Mouse (Mus musculus) intestine, embryonic 16.5 days (tissue): Measurements from ENCODE around the gene Gm20388. TPM values are rescaled to one million over a fixed set of nuclear protein-coding genes. Genes with fewer than 3 reads are reported as not detected.
"Not testable (repeated sequence)": the region's sequence is repeated elsewhere in the genome, so short reads cannot be mapped to it uniquely, and the experiment has no call there.

Experiments used
- ATAC-seq: fragments of 200-750 bp; cut with Nextera tagmentation; 2 replicates; pipeline ENCODE4 v1.8.0; 2017; ENCODE audit warnings: moderate TSS enrichment, moderate library complexity
- H3K27ac ChIP-seq: fragments of 300-500 bp; sonication (generic); 2 replicates; pipeline ENCODE4 v1.5.1; 2014; ENCODE audit warnings: mild to moderate bottlenecking, low read length
- H3K27me3 ChIP-seq: fragments of 300-500 bp; sonication (generic); replicated peaks from 2 replicates; pipeline ENCODE4 v1.6.1; 2014; ENCODE audit warnings: low read length, control low read depth, mixed read lengths; ENCODE audit not compliant: control insufficient read depth, insufficient read depth
- H3K36me3 ChIP-seq: fragments of 300-500 bp; sonication (generic); 2 replicates; pipeline ENCODE4 v1.6.1; 2014; ENCODE audit warnings: low read length, control low read depth; ENCODE audit not compliant: control insufficient read depth, insufficient read depth
- H3K4me1 ChIP-seq: fragments of 300-500 bp; sonication (generic); 2 replicates; pipeline ENCODE4 v1.6.1; 2014; ENCODE audit warnings: low read length, control low read depth, mixed read lengths; ENCODE audit not compliant: control insufficient read depth, insufficient read depth
- H3K4me2 ChIP-seq: fragments of 300-500 bp; sonication (generic); 2 replicates; pipeline ENCODE4 v1.6.1; 2014; ENCODE audit warnings: low read depth, low read length, control low read depth
- H3K4me3 ChIP-seq: fragments of 300-500 bp; sonication (generic); 2 replicates; pipeline ENCODE4 v1.5.1; 2014; ENCODE audit warnings: mild to moderate bottlenecking, low read length
- H3K9ac ChIP-seq: fragments of 300-500 bp; sonication (generic); 2 replicates; pipeline ENCODE4 v1.6.1; 2014; ENCODE audit warnings: low read depth, low read length
- H3K9me3 ChIP-seq: fragments of 300-500 bp; sonication (generic); 2 replicates; pipeline ENCODE4 v1.6.1; 2016; ENCODE audit warnings: low read length, control low read depth; ENCODE audit not compliant: control insufficient read depth
- WGBS: fragments of 180-500 bp; shearing (Covaris S2); extraction: QIAGEN DNeasy Blood & Tissue Kit; methylation state at CpG from one replicate; pipeline ENCODE4 v1.1.7; 2014; 5-methylcytosine and 5-hydroxymethylcytosine counted together
- polyA plus RNA-seq: library from polyadenylated mRNA; unstranded; fragments of >200 nt; fragmentation: Nextera tagmentation; extraction: Ambion mirVana; gene quantifications from 2 replicates; pipeline ENCODE4 v1.2.1, GENCODE M21; 2015

Gm20388 gene
- polyA plus RNA-seq, 1 experiment from 2014 or later = 5.8 TPM

GRCm38 (mm10) chr8:120364093-120364725 lies 453.6 kb downstream of the Gm20388 start:
- Histone ChIP-seq H3K4me1 (peaks cover 46% of the 10 kb centered on the region), H3K4me3 (no peak overlapping the region), H3K27ac (0 out of 2 replicates have a peak overlapping the region, but pooled peaks have one; percentile 23), H3K4me2 (no peak overlapping the region), H3K27me3 (no peaks in the 10 kb centered on the region), H3K9me3 (no peaks in the 10 kb centered on the region), H3K9ac (0 out of 2 replicates have a peak overlapping the region, but pooled peaks have one; percentile 2), H3K36me3 (no peaks in the 10 kb centered on the region)
- WGBS = 41% methylated on average over 7 of the region's 7 CpGs
- peak; percentile 15; the same call in 1 of the 2 replicates for ATAC-seq

GRCm38 (mm10) chr8:120366840-120367239 lies 456.2 kb downstream of the Gm20388 start:
- Histone ChIP-seq H3K9me3 (no peaks in the 10 kb centered on the region), H3K4me3 (no peak overlapping the region), H3K27me3 (no peaks in the 10 kb centered on the region), H3K27ac (peak overlapping the region; percentile 43; the same call in 1 of the 2 replicates), H3K36me3 (no peaks in the 10 kb centered on the region), H3K4me1 (peaks cover 63% of the 10 kb centered on the region), H3K4me2 (peak overlapping the region; percentile 13; the same call in 1 of the 2 replicates), H3K9ac (peak overlapping the region; percentile 47; the same call in 1 of the 2 replicates)
- 63% methylated on average over 6 of the region's 6 CpGs for WGBS
- peak; percentile 34 for ATAC-seq

- not testable (repeated sequence) for H3K36me3 ChIP-seq, H3K4me2 ChIP-seq, H3K9ac ChIP-seq, H3K4me3 ChIP-seq, H3K9me3 ChIP-seq, ATAC-seq, H3K27me3 ChIP-seq
- WGBS = 54% methylated on average over 1 of the region's 1 CpGs
- Histone ChIP-seq H3K27ac (peak overlapping the region; percentile 47), H3K4me1 (peaks cover 69% of the 10 kb centered on the region)
These were observed 457.6 kb downstream of the Gm20388 start for GRCm38 (mm10) chr8:120368191-120368590.

- no peaks in the 10 kb centered on the region for H3K27me3 ChIP-seq
- H3K36me3 ChIP-seq = no peaks in the 10 kb centered on the region
- no peak overlapping the region; the same call in 1 of the 2 replicates for H3K4me2 ChIP-seq
- H3K9ac ChIP-seq = peak overlapping the region; percentile 45; the same call in 1 of the 2 replicates
- WGBS = 28% methylated on average over 11 of the region's 11 CpGs
- H3K27ac ChIP-seq = peak overlapping the region; percentile 55
- peak; percentile 71 for ATAC-seq
- no peak overlapping the region for H3K4me3 ChIP-seq
- peaks cover 72% of the 10 kb centered on the region for H3K4me1 ChIP-seq
- no peaks in the 10 kb centered on the region for H3K9me3 ChIP-seq
These were observed 458.4 kb downstream of the Gm20388 start for GRCm38 (mm10) chr8:120368814-120369649.

GRCm38 (mm10) chr8:120369956-120370355 lies 459.3 kb downstream of the Gm20388 start:
- Histone ChIP-seq H3K9me3 (no peaks in the 10 kb centered on the region), H3K4me1 (peaks cover 72% of the 10 kb centered on the region), H3K27ac (peak overlapping the region; percentile 21; the same call in 1 of the 2 replicates), H3K4me2 (no peak overlapping the region), H3K4me3 (no peak overlapping the region), H3K27me3 (no peaks in the 10 kb centered on the region), H3K9ac (peak overlapping the region; percentile 22; the same call in 1 of the 2 replicates), H3K36me3 (no peaks in the 10 kb centered on the region)
- no peak for ATAC-seq
- WGBS = 52% methylated on average over 7 of the region's 7 CpGs

GRCm38 (mm10) chr8:120370461-120370860 lies 459.8 kb downstream of the Gm20388 start:
- Histone ChIP-seq H3K9me3 (no peaks in the 10 kb centered on the region), H3K9ac (no peak overlapping the region), H3K27me3 (no peaks in the 10 kb centered on the region), H3K4me2 (no peak overlapping the region), H3K27ac (peak overlapping the region; percentile 21; the same call in 1 of the 2 replicates), H3K4me1 (peaks cover 73% of the 10 kb centered on the region), H3K36me3 (no peaks in the 10 kb centered on the region), H3K4me3 (no peak overlapping the region)
- 74% methylated on average over 4 of the region's 4 CpGs for WGBS
- ATAC-seq = no peak

GRCm38 (mm10) chr8:120371146-120371545 lies 460.5 kb downstream of the Gm20388 start:
- H3K4me3 ChIP-seq = no peak overlapping the region
- H3K4me2 ChIP-seq = no peak overlapping the region
- ATAC-seq = no peak
- no peaks in the 10 kb centered on the region for H3K9me3 ChIP-seq
- H3K4me1 ChIP-seq = peaks cover 72% of the 10 kb centered on the region
- WGBS = 80% methylated on average over 5 of the region's 5 CpGs
- H3K27me3 ChIP-seq = no peaks in the 10 kb centered on the region
- no peaks in the 10 kb centered on the region for H3K36me3 ChIP-seq
- no peak overlapping the region for H3K9ac ChIP-seq
- no peak overlapping the region for H3K27ac ChIP-seq

- Histone ChIP-seq H3K9ac (no peak overlapping the region), H3K4me3 (no peak overlapping the region), H3K4me2 (no peak overlapping the region), H3K27me3 (no peaks in the 10 kb centered on the region), H3K9me3 (no peaks in the 10 kb centered on the region), H3K27ac (no peak overlapping the region), H3K4me1 (peaks cover 72% of the 10 kb centered on the region), H3K36me3 (no peaks in the 10 kb centered on the region)
- peak; percentile 41 for ATAC-seq
- WGBS = 54% methylated on average over 8 of the region's 8 CpGs
These were observed 461.2 kb downstream of the Gm20388 start for GRCm38 (mm10) chr8:120371725-120372457.

- no peaks in the 10 kb centered on the region for H3K36me3 ChIP-seq
- H3K4me2 ChIP-seq = no peak overlapping the region
- H3K27me3 ChIP-seq = no peaks in the 10 kb centered on the region
- 92% methylated on average over 6 of the region's 6 CpGs for WGBS
- no peak overlapping the region for H3K4me3 ChIP-seq
- ATAC-seq = no peak
- no peaks in the 10 kb centered on the region for H3K9me3 ChIP-seq
- no peak overlapping the region for H3K9ac ChIP-seq
- peaks cover 72% of the 10 kb centered on the region for H3K4me1 ChIP-seq
- no peak overlapping the region for H3K27ac ChIP-seq
These were observed 462.0 kb downstream of the Gm20388 start for GRCm38 (mm10) chr8:120372684-120373083.
